Mouse (Mus musculus) brain, embryonic 14.5 days (tissue): Measurements from ENCODE around the gene Xylt1.

Experiments
- CTCF ChIP-seq: fragments of 200-500 bp; IDR thresholded peaks from 2 replicates; pipeline ENCODE4 v1.5.1; 2012; ENCODE audit warnings: inconsistent platforms, mild to moderate bottlenecking, moderate library complexity, borderline replicate concordance; ENCODE audit not compliant: insufficient read depth, insufficient read length; ENCODE audit errors: extremely low read depth
- POLR2A ChIP-seq: fragments of 200-500 bp; IDR thresholded peaks from 2 replicates; pipeline ENCODE4 v1.6.1; 2012; ENCODE audit warnings: mild to moderate bottlenecking, inconsistent platforms, borderline replicate concordance; ENCODE audit not compliant: poor library complexity, insufficient read depth, insufficient read length, severe bottlenecking; ENCODE audit errors: extremely low read depth

DNA sequence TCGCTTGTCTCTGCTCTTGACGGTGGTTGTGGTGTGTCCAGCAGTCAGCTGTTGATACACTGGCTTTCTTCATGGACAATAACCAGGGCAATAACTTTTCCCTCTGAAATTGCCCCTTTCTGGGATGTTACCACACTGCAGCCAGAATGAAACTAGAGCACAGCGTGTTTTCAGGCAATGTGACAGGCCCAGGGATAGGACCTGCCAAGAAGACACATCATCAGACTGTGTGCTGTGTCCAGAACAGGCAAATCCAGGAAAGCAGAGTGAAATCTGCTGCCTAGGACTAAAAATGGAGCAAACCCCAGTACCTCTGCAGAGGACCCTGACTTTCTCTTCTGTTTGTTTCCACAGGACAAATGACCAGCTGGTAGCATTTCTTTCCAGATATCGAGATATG, 240.8 kb downstream of the Xylt1 start:
- no peak for TF ChIP-seq CTCF
- TF ChIP-seq POLR2A = no peak
